Comparison of ENCODE assay signal across 9 mouse cellular contexts in genomic region chr6:52177061-52177735, GRCm38 (mm10). TPM values are rescaled to one million over a fixed set of nuclear protein-coding genes. Genes with fewer than 3 reads are reported as not detected.
DNase-seq lines count a peak whose midpoint lies in the region; ATAC-seq and TF ChIP-seq lines count a peak whose summit lies in the region.
"Had no signal": no experiment of that assay in that cellular context is flagged by ENCODE, and none has a peak within 500 bp of the region (broad histone marks: within the 10 kb centered on the region; RNA-seq: fewer than 3 reads in every experiment).

5730596B20Rik (plus strand) TSS chr6:52177498.

- peak within 1 kb of the TSS; percentile 92 for H3K27ac ChIP-seq in hindbrain, embryonic 15.5 days (replicated peaks)
- H3K27ac ChIP-seq in limb, embryonic 14.5 days (replicated peaks; ENCODE audit: low read depth, low read length): no peak within 1 kb of the TSS

- ATAC-seq in hindbrain, embryonic 15.5 days (ENCODE audit: low FRiP score, low read depth): no peak
- no peak for ATAC-seq in limb, embryonic 14.5 days (ENCODE audit: low FRiP score, low read depth)

- H3K36me3 ChIP-seq in hindbrain, embryonic 15.5 days: no peaks in the 10 kb centered on the region
- H3K36me3 ChIP-seq in limb, embryonic 14.5 days (ENCODE audit: control insufficient read depth, insufficient read depth, low read length): peaks cover 15% of the 10 kb centered on the region

- peak within 1 kb of the TSS; percentile 51 for H3K4me3 ChIP-seq in hindbrain, embryonic 15.5 days
- H3K4me3 ChIP-seq in limb, embryonic 14.5 days (replicated peaks; ENCODE audit: low read length): peak within 1 kb of the TSS; percentile 40

- H3K9me3 ChIP-seq in hindbrain, embryonic 15.5 days: no peaks in the 10 kb centered on the region
- no peaks in the 10 kb centered on the region for H3K9me3 ChIP-seq in limb, embryonic 14.5 days (ENCODE audit: control insufficient read depth, low read length)

- H3K27me3 ChIP-seq in hindbrain, embryonic 15.5 days: peaks cover 24% of the 10 kb centered on the region
- peaks cover 59% of the 10 kb centered on the region for H3K27me3 ChIP-seq in limb, embryonic 14.5 days (ENCODE audit: control insufficient read depth, insufficient read depth, low read length)

- DNase-seq in testis, postnatal 10 days (ENCODE audit: low spot score): peak; percentile 41
- DNase-seq in testis, postnatal 14 days (ENCODE audit: low spot score): no peak
- DNase-seq in limb, embryonic 14.5 days (ENCODE audit: low spot score): no peak
- DNase-seq in layer of hippocampus, adult 9-11 months: no peak
- DNase-seq in urinary bladder, adult 2 months (ENCODE audit: low spot score): no peak
- no peak for DNase-seq in layer of hippocampus, postnatal 25 days (ENCODE audit: extremely low spot score in 1 of 2, low spot score in 1 of 2)
- no peak for DNase-seq in right cerebral cortex, postnatal 4 days

- 3% methylated on average over 36 of the region's 36 CpGs for WGBS in hindbrain, embryonic 15.5 days
- WGBS in limb, embryonic 14.5 days: 13% methylated on average over 36 of the region's 36 CpGs

- peak within 1 kb of the TSS; percentile 97 for H3K4me2 ChIP-seq in hindbrain, embryonic 15.5 days
- H3K4me2 ChIP-seq in limb, embryonic 14.5 days (replicated peaks; ENCODE audit: low read depth, low read length, severe bottlenecking): peak within 1 kb of the TSS; percentile 68

- H3K4me1 ChIP-seq in hindbrain, embryonic 15.5 days (replicated peaks): peaks cover 13% of the 10 kb centered on the region
- H3K4me1 ChIP-seq in limb, embryonic 14.5 days (ENCODE audit: control insufficient read depth, insufficient read depth, low read length): peaks cover 36% of the 10 kb centered on the region

- TF ChIP-seq POLR2A in limb, embryonic 14.5 days (IDR thresholded peaks at IDR 0.05; ENCODE audit: borderline replicate concordance, extremely low read depth, insufficient read depth, insufficient read length): no peak

- peak within 1 kb of the TSS; percentile 64 for H3K9ac ChIP-seq in hindbrain, embryonic 15.5 days
- H3K9ac ChIP-seq in limb, embryonic 14.5 days (ENCODE audit: low read depth, low read length, severe bottlenecking): 0 out of 2 replicates have a peak within 1 kb of the TSS, but pooled peaks have one; percentile 49

RNA-seq across cellular contexts. Expression of gene 5730596B20Rik, which starts in this region (rescaled TPM):
- 4.0 and 4.3 TPM in 2 replicates for polyA plus RNA-seq in hindbrain, embryonic 15.5 days (2015; fragmentation: Nextera tagmentation; extraction: Ambion mirVana)
- polyA plus RNA-seq in limb, embryonic 14.5 days (2012; rRNA removed): 0.27 and 0.44 TPM in 2 replicates
- 0.29 and 0.70 TPM in 2 replicates for polyA plus RNA-seq in limb, embryonic 14.5 days (2014; fragmentation: Nextera tagmentation; extraction: Ambion mirVana)
- 0.04 and 0.07 TPM in 2 replicates for polyA plus RNA-seq in urinary bladder, adult 2 months (2012; rRNA removed)
- total RNA-seq in layer of hippocampus, postnatal 25 days (2021): not detected
- total RNA-seq: gastrocnemius, adult 18-20 months had no signal
